Mouse (Mus musculus) liver (tissue): ENCODE results near the gene Fbxw7.
"Not testable (repeated sequence)": the region's sequence is repeated elsewhere in the genome, so short reads cannot be mapped to it uniquely, and the experiment has no call there.

Experiments
- DNase-seq: peaks from one replicate; pipeline ENCODE4 v3.0.0-alpha.2; 2020; ENCODE audit warnings: mixed read lengths

Fbxw7 gene

GRCm38 (mm10) chr3:84827617-84828016 is 12.5 kb downstream of the Fbxw7 start:
- DNase-seq, result no peak

- DNase-seq, result no peak
These were observed 14.3 kb downstream of the Fbxw7 start for GRCm38 (mm10) chr3:84829366-84829765.

- DNase-seq, result no peak
These were observed 21.0 kb downstream of the Fbxw7 start for GRCm38 (mm10) chr3:84836029-84836428.

- DNase-seq, result no peak
These were observed 22.9 kb downstream of the Fbxw7 start for GRCm38 (mm10) chr3:84837984-84838383.

GRCm38 (mm10) chr3:84839499-84839898 is 24.4 kb downstream of the Fbxw7 start:
- DNase-seq, result no peak

- DNase-seq, result no peak
These were observed 26.2 kb downstream of the Fbxw7 start for GRCm38 (mm10) chr3:84841271-84841670.

- no peak for DNase-seq
These were observed 27.7 kb downstream of the Fbxw7 start for GRCm38 (mm10) chr3:84842793-84843192.

GRCm38 (mm10) chr3:84843594-84843993 is 28.5 kb downstream of the Fbxw7 start:
- DNase-seq, result peak; percentile 28

GRCm38 (mm10) chr3:84848798-84849197 is 33.7 kb downstream of the Fbxw7 start:
- no peak for DNase-seq

- DNase-seq, result no peak
These were observed 35.4 kb downstream of the Fbxw7 start for GRCm38 (mm10) chr3:84850418-84850817.

- DNase-seq, result no peak
These were observed 36.7 kb downstream of the Fbxw7 start for GRCm38 (mm10) chr3:84851801-84852200.

GRCm38 (mm10) chr3:84852877-84853276 is 37.8 kb downstream of the Fbxw7 start:
- DNase-seq, result no peak

GRCm38 (mm10) chr3:84854440-84854839 is 39.4 kb downstream of the Fbxw7 start:
- no peak for DNase-seq

GRCm38 (mm10) chr3:84860669-84861068 is 45.6 kb downstream of the Fbxw7 start:
- no peak for DNase-seq

- DNase-seq, result not testable (repeated sequence)
These were observed 46.7 kb downstream of the Fbxw7 start for GRCm38 (mm10) chr3:84861817-84862216.

GRCm38 (mm10) chr3:84865684-84866083 is 50.6 kb downstream of the Fbxw7 start:
- no peak for DNase-seq

GRCm38 (mm10) chr3:84866866-84867265 is 51.8 kb downstream of the Fbxw7 start:
- no peak for DNase-seq

GRCm38 (mm10) chr3:84867434-84867975 is 52.4 kb downstream of the Fbxw7 start:
- DNase-seq, result no peak

GRCm38 (mm10) chr3:84867991-84868390 is 52.9 kb downstream of the Fbxw7 start:
- DNase-seq, result no peak

- no peak for DNase-seq
These were observed 55.1 kb downstream of the Fbxw7 start for GRCm38 (mm10) chr3:84870126-84870525.

GRCm38 (mm10) chr3:84875306-84875705 is 60.2 kb downstream of the Fbxw7 start:
- no peak for DNase-seq

- no peak for DNase-seq
These were observed 61.1 kb downstream of the Fbxw7 start for GRCm38 (mm10) chr3:84876211-84876610.

- peak; percentile 13 for DNase-seq
These were observed 68.9 kb downstream of the Fbxw7 start for GRCm38 (mm10) chr3:84883817-84884483.

- no peak for DNase-seq
These were observed 74.6 kb downstream of the Fbxw7 start for GRCm38 (mm10) chr3:84889648-84890047.

- DNase-seq, result no peak
These were observed 75.9 kb downstream of the Fbxw7 start for GRCm38 (mm10) chr3:84890983-84891382.
